Mouse (Mus musculus): ENCODE measurements around the gene Chtf18. TPM values are rescaled to one million over a fixed set of nuclear protein-coding genes. Genes with fewer than 3 reads are reported as not detected.

Chtf18 gene
- total RNA-seq, 1 experiment from 2014 or later: 28.5 TPM

- ATAC-seq (replicated peaks; ENCODE audit: low read depth, poor library complexity, severe bottlenecking): no peak
Measured at GRCm38 (mm10) chr17:25679818-25680217, 47.4 kb downstream of the Chtf18 start.

- ATAC-seq (replicated peaks; ENCODE audit: low read depth, poor library complexity, severe bottlenecking): peak; percentile 62
Measured at GRCm38 (mm10) chr17:25677969-25678368, 49.2 kb downstream of the Chtf18 start.

DNA sequence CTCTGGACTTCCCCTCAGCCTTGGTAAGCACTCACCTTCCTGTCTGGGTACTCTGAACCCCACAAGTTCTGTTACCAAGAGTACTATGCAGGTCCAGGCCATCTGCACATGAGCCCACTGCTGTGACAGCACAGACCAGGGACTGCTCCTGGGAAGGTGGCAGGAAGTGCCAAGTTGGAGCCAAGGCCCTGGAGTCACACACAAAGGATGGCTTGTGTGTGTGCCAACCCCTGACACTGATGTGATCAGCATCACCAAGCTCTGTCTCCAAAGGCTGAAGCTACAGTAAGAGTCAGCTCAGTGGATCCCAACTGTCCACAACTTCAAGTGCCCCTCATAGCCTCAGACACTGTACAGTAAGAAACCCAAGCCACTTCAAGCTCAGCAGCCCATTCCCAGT, 54.2 kb downstream of the Chtf18 start:
- ATAC-seq (replicated peaks; ENCODE audit: low read depth, poor library complexity, severe bottlenecking): no peak

Other genes starting within 250 kb of the Chtf18 start
- gene Sstr5, start 230.1 kb downstream of the Chtf18 start, total RNA-seq (2017): not detected in 2 replicates
- gene Sox8, start 156.7 kb downstream of the Chtf18 start, total RNA-seq (2017): 0.23 TPM in 1 of 2 replicates, not detected in the other
- 9.0 and 11.7 TPM in 2 replicates for gene Lmf1, start 148.3 kb downstream of the Chtf18 start, total RNA-seq (2017)
- gene Gng13, start 10.2 kb downstream of the Chtf18 start, total RNA-seq (2017): not detected in 2 replicates
- 3.0 and 3.9 TPM in 2 replicates for gene Rpusd1, start 251 bp upstream of the Chtf18 start, total RNA-seq (2017)
- gene Mslnl, start 8.6 kb upstream of the Chtf18 start, total RNA-seq (2017): not detected in 2 replicates
- not detected in 2 replicates for gene Msln, start 27.0 kb upstream of the Chtf18 start, total RNA-seq (2017)
- 8.7 and 32.7 TPM in 2 replicates for gene Narfl, start 46.4 kb upstream of the Chtf18 start, total RNA-seq (2017)
- 13.6 and 28.4 TPM in 2 replicates for gene Haghl, start 58.3 kb upstream of the Chtf18 start, total RNA-seq (2017)
- gene Ccdc78, start 59.2 kb upstream of the Chtf18 start, total RNA-seq (2017): not detected in 2 replicates
- gene Fam173a, start 65.5 kb upstream of the Chtf18 start, total RNA-seq (2017): 47.9 and 51.1 TPM in 2 replicates
- 4.3 TPM in 1 of 2 replicates, not detected in the other for gene AC134908.4, start 68.2 kb upstream of the Chtf18 start, total RNA-seq (2017)
- 26.7 and 27.8 TPM in 2 replicates for gene Metrn, start 69.7 kb upstream of the Chtf18 start, total RNA-seq (2017)
- 0.18 TPM in 1 of 2 replicates, not detected in the other for gene Fbxl16, start 81.7 kb upstream of the Chtf18 start, total RNA-seq (2017)
- 10.2 and 21.0 TPM in 2 replicates for gene Wdr24, start 96.2 kb upstream of the Chtf18 start, total RNA-seq (2017)
- 15.4 and 21.7 TPM in 2 replicates for gene Jmjd8, start 101.4 kb upstream of the Chtf18 start, total RNA-seq (2017)
- gene Stub1, start 106.0 kb upstream of the Chtf18 start, total RNA-seq (2017): 60.4 and 84.7 TPM in 2 replicates
- gene Rhbdl1, start 109.9 kb upstream of the Chtf18 start, total RNA-seq (2017): 0.46 TPM in 1 of 2 replicates, not detected in the other
- gene Gm20683, start 114.3 kb upstream of the Chtf18 start, total RNA-seq (2017): not detected in 2 replicates
- gene Rhot2, start 117.4 kb upstream of the Chtf18 start, total RNA-seq (2017): 23.7 and 29.7 TPM in 2 replicates
- 18.6 and 23.8 TPM in 2 replicates for gene Wdr90, start 134.1 kb upstream of the Chtf18 start, total RNA-seq (2017)
- 22.3 and 24.0 TPM in 2 replicates for gene Mcrip2, start 141.3 kb upstream of the Chtf18 start, total RNA-seq (2017)
- 13.9 and 15.9 TPM in 2 replicates for gene Mettl26, start 147.7 kb upstream of the Chtf18 start, total RNA-seq (2017)
- 0.78 and 1.0 TPM in 2 replicates for gene Wfikkn1, start 153.4 kb upstream of the Chtf18 start, total RNA-seq (2017)
- gene Rab40c, start 192.3 kb upstream of the Chtf18 start, total RNA-seq (2017): 1.0 and 7.0 TPM in 2 replicates
- gene Pigq, start 217.5 kb upstream of the Chtf18 start, total RNA-seq (2017): 50.4 and 62.4 TPM in 2 replicates
- not detected in 2 replicates for gene Nhlrc4, start 217.5 kb upstream of the Chtf18 start, total RNA-seq (2017)
- gene A930017K11Rik, start 225.1 kb upstream of the Chtf18 start, total RNA-seq (2017): not detected in 2 replicates

All from common myeloid progenitor, adult 5-6 weeks (primary cell).